Mouse (Mus musculus): ENCODE results near the gene Eng. TPM values are rescaled to one million over a fixed set of nuclear protein-coding genes. Genes with fewer than 3 reads are reported as not detected.

Gene Eng
- polyA plus RNA-seq, 1 experiment from 2014 or later, result 82.1 TPM

GRCm38 (mm10) chr2:32625212-32625872, 21.1 kb upstream of the Eng start:
- ATAC-seq (replicated peaks; ENCODE audit: low FRiP score), result peak; percentile 30
- H3K4me1 ChIP-seq, result peaks cover 80% of the 10 kb centered on the region
- no peaks in the 10 kb centered on the region for H3K9me3 ChIP-seq (replicated peaks)
- H3K36me3 ChIP-seq, result no peaks in the 10 kb centered on the region
- H3K4me2 ChIP-seq, result peak overlapping the region; percentile 57
- peak overlapping the region; percentile 29; the same call in 1 of the 2 replicates for H3K9ac ChIP-seq
- no peaks in the 10 kb centered on the region for H3K27me3 ChIP-seq
- WGBS, result 4% methylated on average over 13 of the region's 13 CpGs
- H3K27ac ChIP-seq, result peak overlapping the region; percentile 88
- H3K4me3 ChIP-seq (replicated peaks), result peak overlapping the region; percentile 30

- H3K9me3 ChIP-seq (replicated peaks), result no peaks in the 10 kb centered on the region
- peaks cover 73% of the 10 kb centered on the region for H3K4me1 ChIP-seq
- ATAC-seq (replicated peaks; ENCODE audit: low FRiP score), result peak; percentile 35
- no peaks in the 10 kb centered on the region for H3K36me3 ChIP-seq
- 33% methylated on average over 5 of the region's 5 CpGs for WGBS
- peak overlapping the region; percentile 29; the same call in 1 of the 2 replicates for H3K9ac ChIP-seq
- H3K27me3 ChIP-seq, result no peaks in the 10 kb centered on the region
- peak overlapping the region; percentile 57 for H3K4me2 ChIP-seq
- peak overlapping the region; percentile 88 for H3K27ac ChIP-seq
- peak overlapping the region; percentile 30; the same call in 1 of the 2 replicates for H3K4me3 ChIP-seq (replicated peaks)
Measured at GRCm38 (mm10) chr2:32625873-32626694, 20.3 kb upstream of the Eng start.

- Histone ChIP-seq H3K27ac (peak overlapping the region; percentile 41; the same call in 1 of the 2 replicates), H3K4me1 (peaks cover 68% of the 10 kb centered on the region), H3K4me3 (replicated peaks) (no peak overlapping the region), H3K9me3 (replicated peaks) (no peaks in the 10 kb centered on the region), H3K9ac (no peak overlapping the region), H3K36me3 (no peaks in the 10 kb centered on the region), H3K4me2 (no peak overlapping the region), H3K27me3 (no peaks in the 10 kb centered on the region)
- WGBS, result 63% methylated on average over 20 of the region's 20 CpGs
- no peak for ATAC-seq (replicated peaks; ENCODE audit: low FRiP score)
Measured at GRCm38 (mm10) chr2:32627266-32628043, 18.9 kb upstream of the Eng start.

GRCm38 (mm10) chr2:32628044-32628550, 18.3 kb upstream of the Eng start:
- Histone ChIP-seq H3K4me1 (peaks cover 69% of the 10 kb centered on the region), H3K27me3 (no peaks in the 10 kb centered on the region), H3K4me3 (replicated peaks) (no peak overlapping the region), H3K9ac (no peak overlapping the region), H3K4me2 (no peak overlapping the region), H3K27ac (peak overlapping the region; percentile 41; the same call in 1 of the 2 replicates), H3K36me3 (no peaks in the 10 kb centered on the region), H3K9me3 (replicated peaks) (no peaks in the 10 kb centered on the region)
- no peak for ATAC-seq (replicated peaks; ENCODE audit: low FRiP score)
- 77% methylated on average over 4 of the region's 4 CpGs for WGBS

- Histone ChIP-seq H3K4me3 (replicated peaks) (no peak overlapping the region), H3K9me3 (replicated peaks) (no peaks in the 10 kb centered on the region), H3K27ac (0 out of 2 replicates have a peak overlapping the region, but pooled peaks have one; percentile 41), H3K4me2 (0 out of 2 replicates have a peak overlapping the region, but pooled peaks have one; percentile 3), H3K4me1 (peaks cover 75% of the 10 kb centered on the region), H3K9ac (no peak overlapping the region), H3K27me3 (no peaks in the 10 kb centered on the region), H3K36me3 (no peaks in the 10 kb centered on the region)
- ATAC-seq (replicated peaks; ENCODE audit: low FRiP score), result no peak
- 38% methylated on average over 5 of the region's 5 CpGs for WGBS
Measured at GRCm38 (mm10) chr2:32628729-32629128, 17.7 kb upstream of the Eng start.

GRCm38 (mm10) chr2:32629276-32629976, 17.0 kb upstream of the Eng start:
- no peaks in the 10 kb centered on the region for H3K36me3 ChIP-seq

GRCm38 (mm10) chr2:32630036-32630435, 16.4 kb upstream of the Eng start:
- 0 out of 2 replicates have a peak overlapping the region, but pooled peaks have one; percentile 9 for H3K4me2 ChIP-seq
- 87% methylated on average over 8 of the region's 9 CpGs for WGBS
- no peaks in the 10 kb centered on the region for H3K36me3 ChIP-seq
- no peak for ATAC-seq (replicated peaks; ENCODE audit: low FRiP score)
- no peaks in the 10 kb centered on the region for H3K27me3 ChIP-seq
- H3K9ac ChIP-seq, result no peak overlapping the region
- no peaks in the 10 kb centered on the region for H3K9me3 ChIP-seq (replicated peaks)
- H3K4me1 ChIP-seq, result peaks cover 76% of the 10 kb centered on the region
- no peak overlapping the region for H3K4me3 ChIP-seq (replicated peaks)
- H3K27ac ChIP-seq, result 0 out of 2 replicates have a peak overlapping the region, but pooled peaks have one; percentile 41

More at GRCm38 (mm10) chr2:32629276-32629976, 17.0 kb upstream of the Eng start:
- ATAC-seq (replicated peaks; ENCODE audit: low FRiP score), result peak; percentile 49; the same call in 1 of the 2 replicates
- Histone ChIP-seq H3K9ac (no peak overlapping the region), H3K4me3 (replicated peaks) (no peak overlapping the region), H3K4me2 (0 out of 2 replicates have a peak overlapping the region, but pooled peaks have one; percentile 9), H3K9me3 (replicated peaks) (no peaks in the 10 kb centered on the region), H3K27ac (peak overlapping the region; percentile 41; the same call in 1 of the 2 replicates), H3K4me1 (peaks cover 76% of the 10 kb centered on the region), H3K27me3 (no peaks in the 10 kb centered on the region)
- WGBS, result 44% methylated on average over 9 of the region's 9 CpGs

GRCm38 (mm10) chr2:32631046-32631445, 15.3 kb upstream of the Eng start:
- H3K9me3 ChIP-seq (replicated peaks), result no peaks in the 10 kb centered on the region
- no peaks in the 10 kb centered on the region for H3K36me3 ChIP-seq
- H3K4me3 ChIP-seq (replicated peaks), result no peak overlapping the region
- H3K27ac ChIP-seq, result no peak overlapping the region
- peaks cover 69% of the 10 kb centered on the region for H3K4me1 ChIP-seq
- H3K9ac ChIP-seq, result no peak overlapping the region
- H3K27me3 ChIP-seq, result no peaks in the 10 kb centered on the region
- WGBS, result 80% methylated on average over 10 of the region's 10 CpGs
- no peak overlapping the region for H3K4me2 ChIP-seq
- no peak for ATAC-seq (replicated peaks; ENCODE audit: low FRiP score)

GRCm38 (mm10) chr2:32631737-32632394, 14.5 kb upstream of the Eng start:
- Histone ChIP-seq H3K4me2 (no peak overlapping the region), H3K36me3 (no peaks in the 10 kb centered on the region), H3K27me3 (no peaks in the 10 kb centered on the region), H3K9ac (no peak overlapping the region), H3K4me1 (peaks cover 66% of the 10 kb centered on the region), H3K9me3 (replicated peaks) (no peaks in the 10 kb centered on the region), H3K27ac (0 out of 2 replicates have a peak overlapping the region, but pooled peaks have one; percentile 18), H3K4me3 (replicated peaks) (no peak overlapping the region)
- no peak for ATAC-seq (replicated peaks; ENCODE audit: low FRiP score)
- 53% methylated on average over 7 of the region's 7 CpGs for WGBS

GRCm38 (mm10) chr2:32633660-32634059, 12.7 kb upstream of the Eng start:
- Histone ChIP-seq H3K4me2 (no peak overlapping the region), H3K9me3 (replicated peaks) (no peaks in the 10 kb centered on the region), H3K4me3 (replicated peaks) (no peak overlapping the region), H3K27ac (peak overlapping the region; percentile 66; the same call in 1 of the 2 replicates), H3K36me3 (no peaks in the 10 kb centered on the region), H3K27me3 (no peaks in the 10 kb centered on the region), H3K9ac (no peak overlapping the region), H3K4me1 (peaks cover 63% of the 10 kb centered on the region)
- ATAC-seq (replicated peaks; ENCODE audit: low FRiP score), result no peak
- WGBS, result 60% methylated on average over 5 of the region's 5 CpGs
